Mouse (Mus musculus) liver, embryonic 14.5 days (tissue): ENCODE measurements at regions not wholly inside any gene's neighbourhood (a gene's known extent, or its start where the extent isn't known, plus 50 kb on each side); places are given as distances from the start of the nearest gene placed in this dataset.

Experiments
- ATAC-seq: fragments of 200-750 bp; cut with Nextera tagmentation; 2 replicates; pipeline ENCODE4 v1.8.0; 2017; ENCODE audit warnings: moderate number of reproducible peaks, mild to moderate bottlenecking, moderate library complexity; ENCODE audit not compliant: insufficient read depth
- DNase-seq, 3 experiments: peaks; one replicate each; pipeline ENCODE4 v3.0.0-alpha.2; 2012 to 2013; ENCODE audit warnings: low read depth in 3 of 3, low spot score in 3 of 3
- H3K27ac ChIP-seq: fragments of 300-500 bp; sonication (generic); 2 replicates; pipeline ENCODE4 v1.5.1; 2014; ENCODE audit warnings: moderate library complexity, mild to moderate bottlenecking, control low read depth, inconsistent platforms
- H3K27me3 ChIP-seq: fragments of 300-500 bp; sonication (generic); 2 replicates; pipeline ENCODE4 v1.6.1; 2014; ENCODE audit warnings: mild to moderate bottlenecking, low read length, moderate library complexity; ENCODE audit not compliant: control insufficient read depth, insufficient read depth
- H3K36me3 ChIP-seq: fragments of 300-500 bp; sonication (generic); replicated peaks from 2 replicates; pipeline ENCODE4 v1.6.1; 2014; ENCODE audit warnings: low read depth; ENCODE audit not compliant: control insufficient read depth, insufficient read depth
- H3K4me1 ChIP-seq, 2 experiments: fragments of 200-500 bp in 1 of 2; fragments of 300-500 bp in 1 of 2; sonication (generic) in 1 of 2; replicated peaks; 2 replicates each; pipeline ENCODE4 v1.6.1; 2012 to 2014; ENCODE audit warnings: antibody characterized with exemption in 1 of 2, inconsistent platforms in 1 of 2, low read length in 1 of 2; ENCODE audit not compliant: control insufficient read depth in 2 of 2, insufficient read depth in 2 of 2
- H3K4me2 ChIP-seq: fragments of 300-500 bp; sonication (generic); 2 replicates; pipeline ENCODE4 v1.6.1; 2014; ENCODE audit warnings: low read depth, mild to moderate bottlenecking, control low read depth, moderate library complexity
- H3K4me3 ChIP-seq, 2 experiments: fragments of 200-500 bp in 1 of 2; fragments of 300-500 bp in 1 of 2; sonication (generic) in 1 of 2; 2 replicates each; pipeline ENCODE4 v1.5.1; 2012 to 2014; ENCODE audit warnings: low read depth in 2 of 2, low read length in 2 of 2, mild to moderate bottlenecking in 2 of 2, control low read depth in 1 of 2, inconsistent platforms in 1 of 2, moderate library complexity in 1 of 2; ENCODE audit not compliant: insufficient read depth in 1 of 2
- H3K9ac ChIP-seq: fragments of 300-500 bp; sonication (generic); replicated peaks from 2 replicates; pipeline ENCODE4 v1.6.1; 2014; ENCODE audit warnings: mild to moderate bottlenecking, control low read depth, moderate library complexity
- H3K9me3 ChIP-seq: fragments of 300-500 bp; sonication (generic); 2 replicates; pipeline ENCODE4 v1.6.1; 2016; ENCODE audit warnings: low read length, mixed read lengths; ENCODE audit not compliant: control insufficient read depth
- CTCF ChIP-seq: IDR thresholded peaks from 2 replicates; pipeline ENCODE4 v1.5.1; 2016; ENCODE audit warnings: antibody characterized with exemption, low read depth, control low read depth
- EP300 ChIP-seq: IDR thresholded peaks from 2 replicates; pipeline ENCODE4 v1.6.1; 2016; ENCODE audit warnings: antibody characterized with exemption, low read depth
- WGBS: fragments of 180-500 bp; shearing (Covaris S2); extraction: QIAGEN DNeasy Blood & Tissue Kit; methylation state at CpG from one replicate; pipeline ENCODE4 v1.1.7; 2014; ENCODE audit not compliant: insufficient replicate concordance; 5-methylcytosine and 5-hydroxymethylcytosine counted together

GRCm38 (mm10) chr6:107010785-107011184 is 210.9 kb upstream of the Crbn start:
- no peak overlapping the region for H3K9ac ChIP-seq
- no peak overlapping the region for H3K27ac ChIP-seq
- no peak for ATAC-seq
- no peaks in the 10 kb centered on the region for H3K27me3 ChIP-seq
- whole genome bisulfite sequencing, result 62% methylated on average over 4 of the region's 4 CpGs
- no peak overlapping the region for H3K4me3 ChIP-seq
- no peak overlapping the region for H3K4me2 ChIP-seq
- no peak for TF ChIP-seq CTCF
- no peak for TF ChIP-seq EP300
- no peaks in the 10 kb centered on the region for H3K4me1 ChIP-seq
- H3K9me3 ChIP-seq, result no peaks in the 10 kb centered on the region
- no peak for DNase-seq
- H3K36me3 ChIP-seq, result no peaks in the 10 kb centered on the region

- no peaks in the 10 kb centered on the region for H3K27me3 ChIP-seq
- H3K9me3 ChIP-seq, result no peaks in the 10 kb centered on the region
- H3K4me3 ChIP-seq, result no peak overlapping the region
- DNase-seq (no peak), ATAC-seq (no peak)
- TF ChIP-seq CTCF, result no peak
- TF ChIP-seq EP300, result no peak
- H3K36me3 ChIP-seq, result no peaks in the 10 kb centered on the region
- H3K4me2 ChIP-seq, result no peak overlapping the region
- WGBS, result 68% methylated on average over 9 of the region's 9 CpGs
- H3K9ac ChIP-seq, result no peak overlapping the region
- no peaks in the 10 kb centered on the region for H3K4me1 ChIP-seq
- no peak overlapping the region for H3K27ac ChIP-seq
Observed at GRCm38 (mm10) chr6:107012938-107013511, 213.1 kb upstream of the Crbn start.

- TF ChIP-seq CTCF, result no peak
- no peak for TF ChIP-seq EP300
- Histone ChIP-seq H3K4me1 (no peaks in the 10 kb centered on the region), H3K4me2 (no peak overlapping the region), H3K9ac (no peak overlapping the region), H3K27ac (no peak overlapping the region), H3K9me3 (no peaks in the 10 kb centered on the region), H3K4me3 (no peak overlapping the region), H3K27me3 (no peaks in the 10 kb centered on the region), H3K36me3 (no peaks in the 10 kb centered on the region)
- WGBS, result 61% methylated on average over 3 of the region's 3 CpGs
- DNase-seq, result no peak
- no peak for ATAC-seq
Observed at GRCm38 (mm10) chr6:107019126-107019525, 219.2 kb upstream of the Crbn start.

- no peaks in the 10 kb centered on the region for H3K9me3 ChIP-seq
- TF ChIP-seq EP300 (no peak), CTCF (no peak)
- no peaks in the 10 kb centered on the region for H3K4me1 ChIP-seq
- H3K27ac ChIP-seq, result no peak overlapping the region
- no peak overlapping the region for H3K4me3 ChIP-seq
- DNase-seq (no peak), ATAC-seq (no peak)
- H3K4me2 ChIP-seq, result no peak overlapping the region
- H3K9ac ChIP-seq, result no peak overlapping the region
- no peaks in the 10 kb centered on the region for H3K27me3 ChIP-seq
- no peaks in the 10 kb centered on the region for H3K36me3 ChIP-seq
- WGBS, result 50% methylated on average over 3 of the region's 3 CpGs
Observed at GRCm38 (mm10) chr6:107045177-107045576, 245.3 kb upstream of the Crbn start.

GRCm38 (mm10) chr6:107051604-107052003 is 251.7 kb upstream of the Crbn start:
- H3K9ac ChIP-seq, result no peak overlapping the region
- TF ChIP-seq CTCF, result no peak
- TF ChIP-seq EP300, result no peak
- no peak overlapping the region for H3K27ac ChIP-seq
- H3K4me3 ChIP-seq, result no peak overlapping the region
- no peaks in the 10 kb centered on the region for H3K9me3 ChIP-seq
- H3K4me1 ChIP-seq, result no peaks in the 10 kb centered on the region
- H3K36me3 ChIP-seq, result no peaks in the 10 kb centered on the region
- DNase-seq (no peak), ATAC-seq (no peak)
- H3K27me3 ChIP-seq, result no peaks in the 10 kb centered on the region
- H3K4me2 ChIP-seq, result no peak overlapping the region
- 58% methylated on average over 1 of the region's 1 CpGs for WGBS

GRCm38 (mm10) chr6:107052180-107052579 is 252.3 kb upstream of the Crbn start:
- 38% methylated on average over 1 of the region's 1 CpGs for WGBS
- Histone ChIP-seq H3K27ac (no peak overlapping the region), H3K36me3 (no peaks in the 10 kb centered on the region), H3K4me2 (no peak overlapping the region), H3K27me3 (no peaks in the 10 kb centered on the region), H3K4me3 (no peak overlapping the region), H3K9me3 (no peaks in the 10 kb centered on the region), H3K9ac (no peak overlapping the region), H3K4me1 (no peaks in the 10 kb centered on the region)
- ATAC-seq (no peak), DNase-seq (no peak)
- TF ChIP-seq EP300, result no peak
